Mouse (Mus musculus) limb, embryonic 14.5 days (tissue): Measurements from ENCODE around the gene Rsph14. TPM values are rescaled to one million over a fixed set of nuclear protein-coding genes. Genes with fewer than 3 reads are reported as not detected.

Experiments
- ATAC-seq: fragments of 200-750 bp; cut with Nextera tagmentation; 2 replicates; pipeline ENCODE4 v1.8.0; 2017; ENCODE audit warnings: low read depth, moderate number of reproducible peaks, moderate TSS enrichment; ENCODE audit not compliant: low FRiP score
- DNase-seq: peaks from one replicate; pipeline ENCODE4 v3.0.0-alpha.2; 2015; ENCODE audit warnings: low spot score
- H3K27ac ChIP-seq: fragments of 300-500 bp; sonication (generic); replicated peaks from 2 replicates; pipeline ENCODE4 v1.5.1; 2014; ENCODE audit warnings: low read depth, mild to moderate bottlenecking, low read length, moderate library complexity, mixed read lengths
- H3K27me3 ChIP-seq: fragments of 300-500 bp; sonication (generic); 2 replicates; pipeline ENCODE4 v1.6.1; 2014; ENCODE audit warnings: low read length, mixed read lengths; ENCODE audit not compliant: control insufficient read depth, insufficient read depth
- H3K36me3 ChIP-seq: fragments of 300-500 bp; sonication (generic); 2 replicates; pipeline ENCODE4 v1.6.1; 2014; ENCODE audit warnings: mild to moderate bottlenecking, low read length, moderate library complexity, mixed read lengths; ENCODE audit not compliant: control insufficient read depth, insufficient read depth
- H3K4me1 ChIP-seq: fragments of 300-500 bp; sonication (generic); 2 replicates; pipeline ENCODE4 v1.6.1; 2014; ENCODE audit warnings: antibody characterized with exemption, low read length, mixed read lengths; ENCODE audit not compliant: control insufficient read depth, insufficient read depth
- H3K4me2 ChIP-seq: fragments of 300-500 bp; sonication (generic); replicated peaks from 2 replicates; pipeline ENCODE4 v1.6.1; 2014; ENCODE audit warnings: low read depth, mild to moderate bottlenecking, low read length, moderate library complexity; ENCODE audit not compliant: severe bottlenecking
- H3K4me3 ChIP-seq: fragments of 300-500 bp; sonication (generic); replicated peaks from 2 replicates; pipeline ENCODE4 v1.5.1; 2014; ENCODE audit warnings: low read length
- H3K9ac ChIP-seq: fragments of 300-500 bp; sonication (generic); 2 replicates; pipeline ENCODE4 v1.6.1; 2014; ENCODE audit warnings: mild to moderate bottlenecking, low read depth, low read length, moderate library complexity; ENCODE audit not compliant: severe bottlenecking
- H3K9me3 ChIP-seq: fragments of 300-500 bp; sonication (generic); 2 replicates; pipeline ENCODE4 v1.6.1; 2016; ENCODE audit warnings: low read length; ENCODE audit not compliant: control insufficient read depth
- POLR2A ChIP-seq: fragments of 200-500 bp; IDR thresholded peaks from 2 replicates; pipeline ENCODE4 v1.8.0; 2012; ENCODE audit warnings: inconsistent platforms, mild to moderate bottlenecking, moderate library complexity, borderline replicate concordance; ENCODE audit not compliant: insufficient read depth, insufficient read length; ENCODE audit errors: extremely low read depth
- WGBS: fragments of 180-500 bp; shearing (Covaris S2); extraction: QIAGEN DNeasy Blood & Tissue Kit; methylation state at CpG from one replicate; pipeline ENCODE4 v1.1.7; 2014; 5-methylcytosine and 5-hydroxymethylcytosine counted together
- polyA plus RNA-seq, 2 experiments: library from polyadenylated mRNA; depleted of rRNA in 1 of 2; stranded (reverse) in 1 of 2; unstranded in 1 of 2; fragments of >200 nt; fragmentation: Nextera tagmentation in 1 of 2; extraction: Ambion mirVana in 1 of 2; gene quantifications; 2 replicates each; pipeline versions ENCODE4 v1.2.1 to v1.2.3; 2012 to 2014

The Rsph14 gene
- polyA plus RNA-seq, 2 experiments: not detected

DNA sequence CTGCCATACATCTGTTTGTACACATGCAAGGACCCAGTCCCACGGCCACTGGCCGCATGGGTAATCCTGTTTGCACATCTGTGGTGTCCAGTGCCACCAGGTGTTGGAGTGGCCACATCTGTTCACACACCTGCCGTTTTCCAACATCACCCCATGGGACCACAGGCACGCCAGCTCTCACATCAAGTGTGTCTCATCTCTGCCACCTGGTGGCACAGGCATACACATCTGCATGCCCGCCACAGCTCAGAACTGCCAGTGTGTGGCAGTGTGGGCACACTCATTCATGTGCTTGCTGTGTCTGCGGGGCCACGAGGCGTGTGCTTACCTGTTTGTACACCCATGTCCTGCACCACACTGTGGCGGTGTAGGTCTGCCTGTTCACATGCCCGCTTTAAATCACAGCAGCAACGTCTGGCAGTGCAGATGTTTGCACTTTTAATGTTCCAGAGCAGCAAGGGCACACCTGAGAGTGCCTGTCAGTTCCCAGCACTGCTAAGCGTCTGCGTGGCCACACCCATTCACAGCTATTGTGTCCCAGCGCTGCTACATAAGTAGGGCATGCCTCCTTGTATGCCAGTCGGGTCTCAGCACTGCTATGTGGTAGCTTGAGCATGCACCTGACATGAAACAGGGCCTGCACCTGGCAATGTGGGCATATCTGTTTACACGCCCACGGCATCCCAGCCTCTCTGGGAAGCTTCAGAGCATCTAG lies 111.4 kb downstream of the Rsph14 start:
- no peak overlapping the region for H3K9ac ChIP-seq
- 0 out of 2 replicates have a peak, but pooled peaks have one; percentile 28 for ATAC-seq
- H3K27ac ChIP-seq: no peak overlapping the region
- H3K36me3 ChIP-seq: no peaks in the 10 kb centered on the region
- no peaks in the 10 kb centered on the region for H3K4me1 ChIP-seq
- DNase-seq: no peak
- no peak overlapping the region for H3K4me2 ChIP-seq
- no peaks in the 10 kb centered on the region for H3K9me3 ChIP-seq
- TF ChIP-seq POLR2A: no peak
- H3K4me3 ChIP-seq: no peak overlapping the region
- no peaks in the 10 kb centered on the region for H3K27me3 ChIP-seq
- 37% methylated on average over 17 of the region's 17 CpGs for WGBS

DNA sequence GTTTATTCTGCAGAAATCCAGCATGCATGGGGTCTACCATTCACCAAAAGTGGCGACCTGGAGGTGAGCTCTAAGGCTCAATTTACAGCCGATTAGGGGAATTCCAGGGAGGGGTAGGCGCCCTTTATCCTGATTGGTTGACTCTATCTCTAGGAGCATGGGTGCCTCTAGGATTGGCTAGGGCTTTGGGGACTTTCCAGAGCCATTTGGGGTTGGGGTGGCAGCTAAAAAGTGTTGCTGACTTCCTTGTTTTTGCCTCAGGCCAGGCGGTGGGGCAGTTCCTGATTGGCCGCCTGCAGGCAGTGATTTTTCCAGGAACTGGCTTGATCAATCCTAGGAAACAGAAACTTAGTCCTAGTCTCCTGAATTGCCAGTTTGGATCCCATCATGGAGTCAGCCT lies 113.1 kb downstream of the Rsph14 start:
- no peak for DNase-seq
- no peak for TF ChIP-seq POLR2A

DNA sequence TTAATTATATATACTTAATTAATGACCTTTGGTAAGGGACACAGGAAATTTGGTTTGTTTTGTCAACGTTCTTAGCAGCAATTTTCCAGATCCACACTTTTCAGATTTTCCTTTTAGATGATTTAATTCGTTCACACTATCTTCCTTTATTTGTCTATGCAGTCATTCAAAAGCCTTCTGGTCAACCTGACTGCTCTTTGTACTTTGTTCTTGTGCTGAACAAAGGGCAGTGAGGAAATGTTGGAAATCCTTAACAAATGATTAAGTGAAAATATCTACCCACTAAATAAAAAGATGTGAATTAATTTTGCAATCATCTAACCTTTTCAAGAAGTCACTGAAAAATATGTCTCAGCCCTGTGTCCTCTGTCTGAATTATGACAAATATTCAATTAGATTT lies 124.0 kb downstream of the Rsph14 start:
- no peaks in the 10 kb centered on the region for H3K27me3 ChIP-seq
- no peaks in the 10 kb centered on the region for H3K9me3 ChIP-seq
- no peak overlapping the region for H3K9ac ChIP-seq
- no peak for TF ChIP-seq POLR2A
- no peak overlapping the region for H3K27ac ChIP-seq
- H3K4me2 ChIP-seq: no peak overlapping the region
- no peak overlapping the region for H3K4me3 ChIP-seq
- no peak for DNase-seq
- H3K4me1 ChIP-seq: no peaks in the 10 kb centered on the region
- no peaks in the 10 kb centered on the region for H3K36me3 ChIP-seq
- no peak for ATAC-seq
- 74% methylated on average over 2 of the region's 2 CpGs for WGBS

More for the DNA sequence above, 113.1 kb downstream of the Rsph14 start:
- Histone ChIP-seq H3K9me3 (no peaks in the 10 kb centered on the region), H3K36me3 (no peaks in the 10 kb centered on the region), H3K4me3 (no peak overlapping the region), H3K4me1 (no peaks in the 10 kb centered on the region), H3K27me3 (no peaks in the 10 kb centered on the region), H3K9ac (no peak overlapping the region), H3K4me2 (no peak overlapping the region), H3K27ac (no peak overlapping the region)
- WGBS: 34% methylated on average over 5 of the region's 5 CpGs
- no peak for ATAC-seq

Other genes with a start within 250 kb of the Rsph14 start
- gene Gnaz, start 65.4 kb downstream of the Rsph14 start, polyA plus RNA-seq (2012; rRNA removed): 2.1 and 3.1 TPM in 2 replicates
- gene Gnaz, start 65.4 kb downstream of the Rsph14 start, polyA plus RNA-seq (2014; fragmentation: Nextera tagmentation; extraction: Ambion mirVana): 2.9 and 3.0 TPM in 2 replicates
- gene Rab36, start 4.5 kb upstream of the Rsph14 start, polyA plus RNA-seq (2012; rRNA removed): 17.6 and 24.7 TPM in 2 replicates
- gene Rab36, start 4.5 kb upstream of the Rsph14 start, polyA plus RNA-seq (2014; fragmentation: Nextera tagmentation; extraction: Ambion mirVana): 6.0 and 8.1 TPM in 2 replicates
- gene Bcr, start 28.0 kb upstream of the Rsph14 start, polyA plus RNA-seq (2012; rRNA removed): 26.8 and 30.7 TPM in 2 replicates
- gene Bcr, start 28.0 kb upstream of the Rsph14 start, polyA plus RNA-seq (2014; fragmentation: Nextera tagmentation; extraction: Ambion mirVana): 10.0 and 11.3 TPM in 2 replicates
- 27.7 and 29.1 TPM in 2 replicates for gene Specc1l, start 179.5 kb upstream of the Rsph14 start, polyA plus RNA-seq (2012; rRNA removed)
- 21.4 and 27.2 TPM in 2 replicates for gene Specc1l, start 179.5 kb upstream of the Rsph14 start, polyA plus RNA-seq (2014; fragmentation: Nextera tagmentation; extraction: Ambion mirVana)